Mouse (Mus musculus): Measurements from ENCODE around the gene Mllt3. TPM values are rescaled to one million over a fixed set of nuclear protein-coding genes. Genes with fewer than 3 reads are reported as not detected.
A peak's percentile ranks its signal among the peaks of the same experiment; 100 is the strongest.

Mllt3 gene
- polyA plus RNA-seq, 2 experiments: 23.4 to 41.3 TPM

DNA sequence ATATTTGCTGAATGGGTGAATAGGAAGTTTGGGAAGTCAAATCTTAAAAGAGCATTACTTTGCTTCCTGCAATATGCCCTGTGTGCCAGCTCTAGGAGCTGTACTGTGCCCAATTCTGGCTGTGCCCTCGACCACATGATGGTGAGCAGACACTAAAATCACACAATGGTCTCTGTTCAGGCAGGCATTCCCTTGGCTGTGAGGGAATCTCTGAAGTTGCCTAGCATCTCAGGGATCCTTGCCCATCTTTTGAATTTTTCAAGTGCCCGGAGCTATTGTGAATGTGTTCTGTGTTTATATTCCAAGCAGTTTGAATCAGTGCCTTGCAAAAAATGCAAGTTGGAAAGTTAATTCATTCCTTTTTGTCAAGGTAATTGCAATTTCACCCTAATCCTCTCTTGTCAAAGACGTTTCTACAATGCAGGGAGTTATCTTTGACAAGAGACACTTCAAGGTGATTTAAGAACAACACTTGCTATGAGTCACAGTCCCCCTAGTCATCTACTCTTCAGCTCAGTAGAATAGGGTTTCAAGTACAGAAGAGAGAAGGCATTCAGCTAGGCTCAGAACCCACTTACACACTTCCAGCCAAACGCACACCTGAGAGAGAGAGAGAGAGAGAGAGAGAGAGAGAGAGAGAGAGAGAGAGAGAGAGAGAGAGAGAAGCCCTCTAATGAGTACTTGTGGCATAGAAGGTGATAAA lies 283.5 kb downstream of the Mllt3 start:
- ATAC-seq (ENCODE audit: low FRiP score, low read depth) (no peak), DNase-seq (ENCODE audit: low spot score) (no peak)
- WGBS: 46% methylated on average over 4 of the region's 4 CpGs
- no peak overlapping the region for H3K27ac ChIP-seq (replicated peaks; ENCODE audit: low read depth, low read length)
- H3K27me3 ChIP-seq (ENCODE audit: control insufficient read depth, insufficient read depth, low read length): no peaks in the 10 kb centered on the region
- no peaks in the 10 kb centered on the region for H3K36me3 ChIP-seq (ENCODE audit: control insufficient read depth, insufficient read depth, low read length)
- H3K9ac ChIP-seq (ENCODE audit: low read depth, low read length, severe bottlenecking): no peak overlapping the region
- H3K4me3 ChIP-seq (replicated peaks; ENCODE audit: low read length): no peak overlapping the region
- no peak overlapping the region for H3K4me2 ChIP-seq (replicated peaks; ENCODE audit: low read depth, low read length, severe bottlenecking)
- no peak for TF ChIP-seq POLR2A (IDR thresholded peaks at IDR 0.05; ENCODE audit: borderline replicate concordance, extremely low read depth, insufficient read depth, insufficient read length)
- H3K4me1 ChIP-seq (ENCODE audit: control insufficient read depth, insufficient read depth, low read length): peaks cover 11% of the 10 kb centered on the region; the same call in 1 of the 2 replicates
- H3K9me3 ChIP-seq (ENCODE audit: control insufficient read depth, low read length): no peaks in the 10 kb centered on the region

DNA sequence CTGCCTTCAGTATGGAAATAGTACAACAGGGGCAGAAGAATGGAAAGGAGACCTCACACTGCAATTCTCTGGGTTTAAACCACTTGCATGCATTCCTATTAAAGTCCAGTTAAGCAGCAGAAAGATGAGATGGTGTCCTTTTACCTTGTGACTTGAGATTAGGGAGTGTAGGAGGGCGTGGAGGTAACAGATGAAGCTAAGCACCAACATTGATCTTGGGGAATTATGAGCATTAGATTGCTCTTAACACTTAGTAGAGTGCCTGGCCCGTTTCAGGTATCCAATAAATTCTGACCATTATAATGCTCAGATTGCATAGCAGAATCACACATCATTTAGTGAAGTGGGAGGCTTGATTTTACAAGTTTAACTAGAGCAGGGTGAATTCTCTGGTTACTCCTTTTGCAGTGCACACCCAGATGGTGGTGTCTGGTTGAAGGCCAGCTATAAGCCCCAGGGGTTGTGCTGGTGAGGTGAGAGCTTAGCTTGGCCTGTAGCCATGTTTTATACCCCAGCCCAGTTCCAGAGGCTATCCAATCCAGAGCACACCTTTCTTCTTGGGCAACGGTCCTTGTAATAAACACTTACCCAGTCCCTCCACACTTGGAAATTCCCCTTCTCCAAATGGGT lies 288.0 kb downstream of the Mllt3 start:
- Histone ChIP-seq H3K36me3 (ENCODE audit: control insufficient read depth, insufficient read depth, low read length) (no peaks in the 10 kb centered on the region), H3K9me3 (ENCODE audit: control insufficient read depth, low read length) (no peaks in the 10 kb centered on the region), H3K27ac (replicated peaks; ENCODE audit: low read depth, low read length) (no peak overlapping the region), H3K4me1 (ENCODE audit: control insufficient read depth, insufficient read depth, low read length) (peaks cover 7% of the 10 kb centered on the region; the same call in 1 of the 2 replicates), H3K4me2 (replicated peaks; ENCODE audit: low read depth, low read length, severe bottlenecking) (no peak overlapping the region), H3K4me3 (replicated peaks; ENCODE audit: low read length) (no peak overlapping the region), H3K9ac (ENCODE audit: low read depth, low read length, severe bottlenecking) (no peak overlapping the region), H3K27me3 (ENCODE audit: control insufficient read depth, insufficient read depth, low read length) (no peaks in the 10 kb centered on the region)
- TF ChIP-seq POLR2A (IDR thresholded peaks at IDR 0.05; ENCODE audit: borderline replicate concordance, extremely low read depth, insufficient read depth, insufficient read length): no peak
- peak; percentile 77 for ATAC-seq (ENCODE audit: low FRiP score, low read depth)
- peak; percentile 63 for DNase-seq (ENCODE audit: low spot score)
- WGBS: 29% methylated on average over 3 of the region's 3 CpGs

DNA sequence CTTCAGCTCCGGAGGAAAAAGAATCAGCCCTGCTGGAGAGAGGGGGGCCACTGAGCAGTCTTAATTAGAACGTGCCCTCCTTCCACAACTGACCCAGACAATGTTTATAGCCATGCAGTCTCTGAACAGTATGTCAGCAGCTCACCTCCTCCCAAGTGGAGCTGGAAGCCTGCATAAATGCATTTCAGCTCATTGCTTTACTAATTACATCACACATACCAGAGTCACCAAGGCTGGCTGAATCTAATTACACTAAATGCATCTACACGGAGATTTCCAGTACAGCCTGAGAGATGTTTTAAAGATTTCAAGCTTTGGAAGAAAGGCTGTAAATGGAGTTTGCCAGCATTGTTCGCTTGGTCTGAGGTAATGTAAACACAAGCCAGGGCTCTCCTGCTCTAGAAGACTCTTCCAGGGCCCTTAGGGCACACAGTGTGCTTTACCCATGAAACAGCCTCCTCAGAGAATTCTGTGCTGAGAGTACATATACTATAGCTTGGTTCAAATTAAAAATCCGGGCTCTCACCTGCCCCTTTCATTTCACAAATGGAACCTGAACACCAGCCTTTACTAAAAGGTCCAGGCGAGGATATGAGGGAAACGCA lies 293.5 kb downstream of the Mllt3 start:
- Histone ChIP-seq H3K27me3 (ENCODE audit: control insufficient read depth, insufficient read depth, low read length) (no peaks in the 10 kb centered on the region), H3K27ac (replicated peaks; ENCODE audit: low read depth, low read length) (no peak overlapping the region), H3K9me3 (ENCODE audit: control insufficient read depth, low read length) (no peaks in the 10 kb centered on the region; the same call in 1 of the 2 replicates), H3K9ac (ENCODE audit: low read depth, low read length, severe bottlenecking) (no peak overlapping the region), H3K4me1 (ENCODE audit: control insufficient read depth, insufficient read depth, low read length) (peaks cover 14% of the 10 kb centered on the region), H3K36me3 (ENCODE audit: control insufficient read depth, insufficient read depth, low read length) (no peaks in the 10 kb centered on the region), H3K4me3 (replicated peaks; ENCODE audit: low read length) (no peak overlapping the region), H3K4me2 (replicated peaks; ENCODE audit: low read depth, low read length, severe bottlenecking) (no peak overlapping the region)
- no peak for TF ChIP-seq POLR2A (IDR thresholded peaks at IDR 0.05; ENCODE audit: borderline replicate concordance, extremely low read depth, insufficient read depth, insufficient read length)
- 22% methylated on average over 7 of the region's 7 CpGs for whole genome bisulfite sequencing
- ATAC-seq (ENCODE audit: low FRiP score, low read depth) (peak; percentile 26; the same call in 1 of the 2 replicates), DNase-seq (ENCODE audit: low spot score) (no peak)

DNA sequence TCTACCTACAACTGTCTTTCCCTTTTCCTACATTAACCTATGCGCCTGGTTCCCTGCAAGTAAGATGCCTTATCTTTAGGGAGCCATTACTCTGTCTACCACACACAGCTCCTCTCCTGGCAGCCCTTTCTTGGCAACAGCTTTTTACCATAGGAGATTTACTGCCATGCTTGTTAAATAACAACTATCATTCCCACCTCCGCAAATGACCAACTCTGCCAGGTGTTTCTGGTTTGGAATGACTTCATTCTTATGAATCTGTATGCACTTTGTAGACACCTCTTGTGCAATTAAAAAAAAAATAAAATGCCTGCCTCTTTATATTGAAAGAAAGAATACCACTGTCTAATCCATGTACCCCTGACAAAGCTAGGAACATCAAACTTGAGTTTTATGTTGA lies 294.1 kb downstream of the Mllt3 start:
- Histone ChIP-seq H3K36me3 (ENCODE audit: control insufficient read depth, insufficient read depth, low read length) (no peaks in the 10 kb centered on the region), H3K9ac (ENCODE audit: low read depth, low read length, severe bottlenecking) (no peak overlapping the region), H3K4me2 (replicated peaks; ENCODE audit: low read depth, low read length, severe bottlenecking) (no peak overlapping the region), H3K4me3 (replicated peaks; ENCODE audit: low read length) (no peak overlapping the region), H3K27ac (replicated peaks; ENCODE audit: low read depth, low read length) (no peak overlapping the region), H3K27me3 (ENCODE audit: control insufficient read depth, insufficient read depth, low read length) (no peaks in the 10 kb centered on the region), H3K9me3 (ENCODE audit: control insufficient read depth, low read length) (no peaks in the 10 kb centered on the region; the same call in 1 of the 2 replicates), H3K4me1 (ENCODE audit: control insufficient read depth, insufficient read depth, low read length) (peaks cover 14% of the 10 kb centered on the region)
- ATAC-seq (ENCODE audit: low FRiP score, low read depth) (no peak), DNase-seq (ENCODE audit: low spot score) (no peak)
- no peak for TF ChIP-seq POLR2A (IDR thresholded peaks at IDR 0.05; ENCODE audit: borderline replicate concordance, extremely low read depth, insufficient read depth, insufficient read length)
- WGBS: 27% methylated on average over 2 of the region's 2 CpGs

DNA sequence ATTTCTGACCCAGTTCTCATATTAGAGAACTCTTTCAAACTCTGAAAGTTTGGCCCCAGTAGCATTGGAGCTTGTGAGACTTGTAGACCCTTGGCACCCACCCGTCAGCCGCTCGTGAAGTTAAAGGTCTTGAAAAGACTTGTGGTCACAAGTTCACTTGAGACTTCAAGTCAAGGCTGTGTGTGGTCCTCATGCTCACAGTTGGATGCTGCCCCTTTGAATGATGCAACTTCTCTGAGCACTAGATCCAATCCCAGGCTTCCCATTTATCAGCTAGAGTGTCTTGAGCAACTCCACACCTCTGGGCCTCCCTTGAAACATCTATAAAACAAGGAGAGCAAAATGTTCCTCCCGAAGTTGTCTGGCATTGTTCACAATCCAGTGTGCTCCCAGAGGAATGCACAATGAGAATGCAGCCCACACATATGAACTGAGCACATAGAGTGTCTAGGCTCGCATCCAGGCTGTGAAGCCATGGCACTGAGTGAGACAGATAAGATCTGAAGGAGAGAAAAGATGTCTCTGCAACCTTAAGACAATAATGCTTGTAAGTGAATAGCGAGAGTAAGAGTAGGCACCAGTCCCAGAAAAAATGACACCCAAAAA lies 295.9 kb downstream of the Mllt3 start:
- ATAC-seq (ENCODE audit: low FRiP score, low read depth) (no peak), DNase-seq (ENCODE audit: low spot score) (no peak)
- Histone ChIP-seq H3K36me3 (ENCODE audit: control insufficient read depth, insufficient read depth, low read length) (no peaks in the 10 kb centered on the region), H3K9ac (ENCODE audit: low read depth, low read length, severe bottlenecking) (no peak overlapping the region), H3K4me1 (ENCODE audit: control insufficient read depth, insufficient read depth, low read length) (peaks cover 14% of the 10 kb centered on the region), H3K4me3 (replicated peaks; ENCODE audit: low read length) (no peak overlapping the region), H3K27ac (replicated peaks; ENCODE audit: low read depth, low read length) (no peak overlapping the region), H3K9me3 (ENCODE audit: control insufficient read depth, low read length) (no peaks in the 10 kb centered on the region; the same call in 1 of the 2 replicates), H3K4me2 (replicated peaks; ENCODE audit: low read depth, low read length, severe bottlenecking) (no peak overlapping the region), H3K27me3 (ENCODE audit: control insufficient read depth, insufficient read depth, low read length) (no peaks in the 10 kb centered on the region)
- WGBS: 75% methylated on average over 6 of the region's 6 CpGs
- no peak for TF ChIP-seq POLR2A (IDR thresholded peaks at IDR 0.05; ENCODE audit: borderline replicate concordance, extremely low read depth, insufficient read depth, insufficient read length)

Data from limb, embryonic 14.5 days (tissue).